Mouse (Mus musculus) lung, embryonic 15.5 days (tissue): Measurements from ENCODE around the gene Ntrk2. TPM values are rescaled to one million over a fixed set of nuclear protein-coding genes. Genes with fewer than 3 reads are reported as not detected.
"Not testable (repeated sequence)": the region's sequence is repeated elsewhere in the genome, so short reads cannot be mapped to it uniquely, and the experiment has no call there.

ENCODE experiments used
- ATAC-seq: fragments of 200-750 bp; cut with Nextera tagmentation; 2 replicates; pipeline ENCODE4 v1.8.0; 2017; ENCODE audit warnings: moderate number of reproducible peaks, borderline replicate concordance; ENCODE audit not compliant: low FRiP score, low TSS enrichment; ENCODE audit errors: extremely low read depth
- H3K27ac ChIP-seq: fragments of 300-500 bp; sonication (generic); 2 replicates; pipeline ENCODE4 v1.5.1; 2015; ENCODE audit warnings: moderate library complexity, mild to moderate bottlenecking, inconsistent platforms
- H3K27me3 ChIP-seq: fragments of 300-500 bp; sonication (generic); 2 replicates; pipeline ENCODE4 v1.6.1; 2015; ENCODE audit warnings: inconsistent platforms
- H3K36me3 ChIP-seq: fragments of 300-500 bp; sonication (generic); 2 replicates; pipeline ENCODE4 v1.6.1; 2015; ENCODE audit warnings: inconsistent platforms
- H3K4me1 ChIP-seq: fragments of 300-500 bp; sonication (generic); 2 replicates; pipeline ENCODE4 v1.6.1; 2015; ENCODE audit warnings: inconsistent platforms
- H3K4me2 ChIP-seq: fragments of 300-500 bp; sonication (generic); 2 replicates; pipeline ENCODE4 v1.6.1; 2015; ENCODE audit warnings: inconsistent platforms, mild to moderate bottlenecking, moderate library complexity
- H3K4me3 ChIP-seq: fragments of 300-500 bp; sonication (generic); 2 replicates; pipeline ENCODE4 v1.5.1; 2015; ENCODE audit warnings: mild to moderate bottlenecking, inconsistent platforms
- H3K9ac ChIP-seq: fragments of 300-500 bp; sonication (generic); 2 replicates; pipeline ENCODE4 v1.6.1; 2015; ENCODE audit warnings: inconsistent platforms
- H3K9me3 ChIP-seq: fragments of 300-500 bp; sonication (generic); 2 replicates; pipeline ENCODE4 v1.6.1; 2016; ENCODE audit warnings: inconsistent platforms
- WGBS: fragments of 180-500 bp; shearing (Covaris S2); methylation state at CpG from one replicate; pipeline ENCODE4 v1.1.7; 2015; 5-methylcytosine and 5-hydroxymethylcytosine counted together
- polyA plus RNA-seq: library from polyadenylated mRNA; unstranded; fragments of >200 nt; fragmentation: Nextera tagmentation; extraction: Ambion mirVana; gene quantifications from 2 replicates; pipeline ENCODE4 v1.2.1, GENCODE M21; 2015

Ntrk2 gene
- polyA plus RNA-seq, 1 experiment from 2014 or later, result 3.8 TPM

- Histone ChIP-seq H3K4me1 (no peaks in the 10 kb centered on the region), H3K9me3 (no peaks in the 10 kb centered on the region), H3K4me3 (no peak overlapping the region), H3K36me3 (no peaks in the 10 kb centered on the region), H3K27me3 (no peaks in the 10 kb centered on the region), H3K27ac (no peak overlapping the region), H3K4me2 (no peak overlapping the region), H3K9ac (no peak overlapping the region)
- WGBS, result 55% methylated on average over 9 of the region's 9 CpGs
- no peak for ATAC-seq
Measured at GRCm38 (mm10) chr13:59027436-59027835, 221.1 kb downstream of the Ntrk2 start.

DNA sequence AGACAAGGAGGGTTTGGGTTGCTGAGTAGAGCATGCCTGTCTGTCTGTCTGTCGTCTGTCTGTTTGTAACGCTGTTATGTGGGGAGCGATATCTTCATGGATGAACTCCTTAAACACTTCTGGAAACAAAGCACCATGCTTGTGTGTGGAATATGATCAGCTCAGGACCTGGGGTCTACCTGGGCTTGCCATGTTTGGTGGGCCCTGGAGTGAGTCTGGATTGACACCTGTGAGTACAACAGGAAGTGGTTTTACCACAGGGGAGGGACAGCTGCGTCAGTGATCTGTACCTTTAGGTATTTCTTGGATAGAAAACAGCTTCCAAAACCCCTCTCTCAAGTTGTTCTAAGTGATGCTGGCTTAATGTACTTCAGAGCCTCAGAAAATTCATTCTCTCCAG is 222.2 kb downstream of the Ntrk2 start:
- Histone ChIP-seq H3K4me2 (no peak overlapping the region), H3K4me1 (no peaks in the 10 kb centered on the region), H3K27me3 (no peaks in the 10 kb centered on the region), H3K9ac (no peak overlapping the region), H3K4me3 (no peak overlapping the region), H3K36me3 (no peaks in the 10 kb centered on the region), H3K9me3 (no peaks in the 10 kb centered on the region), H3K27ac (no peak overlapping the region)
- no peak for ATAC-seq
- WGBS, result 88% methylated on average over 4 of the region's 4 CpGs

GRCm38 (mm10) chr13:59030574-59030973 is 224.2 kb downstream of the Ntrk2 start:
- 66% methylated on average over 6 of the region's 6 CpGs for WGBS
- ATAC-seq, result no peak
- Histone ChIP-seq H3K36me3 (no peaks in the 10 kb centered on the region), H3K9me3 (no peaks in the 10 kb centered on the region), H3K27ac (no peak overlapping the region), H3K4me2 (no peak overlapping the region), H3K27me3 (no peaks in the 10 kb centered on the region), H3K4me1 (no peaks in the 10 kb centered on the region), H3K4me3 (no peak overlapping the region), H3K9ac (no peak overlapping the region)

DNA sequence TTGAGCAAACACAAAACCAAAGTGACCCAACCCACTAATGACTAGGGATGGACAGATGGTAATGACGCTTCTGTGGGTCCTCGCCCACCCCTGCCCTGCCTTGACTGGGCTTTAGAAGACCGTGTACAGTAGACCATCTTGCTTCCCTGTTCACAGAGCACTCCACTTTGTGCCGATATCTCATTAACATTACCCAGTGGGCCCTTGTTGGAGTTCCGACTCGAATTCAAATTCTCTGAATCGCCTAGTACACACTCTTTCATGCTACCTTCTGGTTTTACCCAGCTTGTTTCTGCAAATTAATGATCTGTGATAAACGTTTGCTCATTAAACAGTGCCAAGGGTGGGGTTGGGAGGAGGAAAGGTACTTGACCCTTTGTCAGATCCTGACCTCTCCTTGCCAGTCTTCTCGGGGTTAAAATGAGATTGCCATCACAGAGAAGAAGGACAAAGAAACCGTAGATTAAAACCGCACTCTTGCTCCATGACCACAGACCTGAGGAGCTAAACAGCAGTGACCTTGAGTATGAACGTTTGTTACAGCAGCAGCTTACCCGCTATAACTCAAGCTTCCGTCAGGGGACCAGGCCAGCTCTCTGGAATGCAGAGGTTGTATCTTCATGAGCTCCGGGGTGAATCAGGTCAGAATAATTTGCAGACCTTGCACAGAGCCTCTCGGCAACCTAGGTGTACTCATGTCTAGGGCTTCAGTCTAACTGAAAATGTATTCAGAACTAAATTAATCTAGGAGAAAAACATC is 234.0 kb downstream of the Ntrk2 start:
- H3K9ac ChIP-seq, result no peak overlapping the region
- no peaks in the 10 kb centered on the region for H3K36me3 ChIP-seq
- no peak overlapping the region for H3K4me2 ChIP-seq
- H3K27ac ChIP-seq, result no peak overlapping the region
- 57% methylated on average over 16 of the region's 16 CpGs for WGBS
- no peaks in the 10 kb centered on the region for H3K27me3 ChIP-seq
- no peak for ATAC-seq
- H3K4me3 ChIP-seq, result no peak overlapping the region
- H3K9me3 ChIP-seq, result no peaks in the 10 kb centered on the region
- H3K4me1 ChIP-seq, result no peaks in the 10 kb centered on the region

DNA sequence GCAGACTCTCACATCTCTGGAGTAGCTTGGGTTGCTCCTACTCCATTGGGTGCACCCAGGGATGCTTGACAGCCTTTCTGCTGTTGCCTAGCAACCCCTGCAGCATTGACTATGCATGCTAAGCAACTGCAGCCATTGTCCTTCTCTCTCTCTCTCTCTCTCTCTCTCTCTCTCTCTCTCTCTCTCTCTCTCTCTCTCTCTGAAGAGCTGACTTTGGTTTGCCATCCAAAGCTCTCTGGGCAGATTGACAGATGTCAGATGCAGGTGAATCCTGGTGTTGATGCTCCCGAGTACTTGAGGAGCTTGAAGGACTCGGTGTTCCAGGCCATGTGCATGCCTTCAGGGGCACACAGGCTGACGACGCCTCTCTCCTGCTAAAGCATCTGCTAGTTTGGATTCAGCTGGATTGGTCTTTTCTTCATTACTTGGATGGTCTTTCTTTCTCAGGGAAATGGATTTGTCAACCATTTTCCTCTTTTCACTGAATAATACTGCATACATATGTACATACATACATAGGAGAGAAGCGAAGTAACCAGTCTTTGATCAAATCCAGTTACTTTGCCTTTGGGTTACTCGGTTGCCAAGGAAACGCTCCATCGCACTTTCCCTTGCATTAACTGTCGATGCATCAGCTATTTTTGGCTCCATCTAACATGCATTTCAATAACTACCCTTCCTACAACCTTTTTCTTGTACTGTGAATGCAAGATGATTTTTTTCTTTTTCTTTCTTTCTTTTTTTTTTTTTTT is 234.8 kb downstream of the Ntrk2 start:
- Histone ChIP-seq H3K9me3 (no peaks in the 10 kb centered on the region), H3K4me2 (no peak overlapping the region), H3K27me3 (no peaks in the 10 kb centered on the region), H3K27ac (no peak overlapping the region), H3K36me3 (no peaks in the 10 kb centered on the region), H3K9ac (no peak overlapping the region), H3K4me1 (no peaks in the 10 kb centered on the region), H3K4me3 (no peak overlapping the region)
- WGBS, result 65% methylated on average over 9 of the region's 9 CpGs
- no peak for ATAC-seq

DNA sequence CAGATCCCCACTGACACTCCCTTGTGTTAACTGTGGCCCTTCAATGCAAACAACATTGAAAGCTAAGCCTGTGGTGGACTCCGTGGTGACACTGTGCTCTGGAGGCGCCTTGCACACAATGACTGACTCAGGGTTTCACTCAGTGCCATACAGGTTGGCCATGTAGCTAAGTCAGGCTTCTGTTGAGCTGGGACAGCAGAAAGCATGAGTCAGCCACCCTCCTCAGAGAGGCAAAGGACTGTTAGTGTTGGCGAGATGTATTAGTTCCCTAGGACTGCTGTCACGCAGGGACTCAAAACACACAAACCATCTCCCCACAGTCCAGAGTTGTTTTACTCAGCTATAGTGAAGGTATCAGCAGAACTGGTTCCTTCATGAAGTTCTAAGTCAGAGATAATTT is 245.8 kb downstream of the Ntrk2 start:
- no peak overlapping the region for H3K4me3 ChIP-seq
- no peak overlapping the region for H3K4me2 ChIP-seq
- H3K27ac ChIP-seq, result no peak overlapping the region
- H3K27me3 ChIP-seq, result no peaks in the 10 kb centered on the region
- 62% methylated on average over 4 of the region's 4 CpGs for WGBS
- no peaks in the 10 kb centered on the region for H3K4me1 ChIP-seq
- no peaks in the 10 kb centered on the region for H3K9me3 ChIP-seq
- ATAC-seq, result no peak
- H3K9ac ChIP-seq, result no peak overlapping the region
- no peaks in the 10 kb centered on the region for H3K36me3 ChIP-seq

DNA sequence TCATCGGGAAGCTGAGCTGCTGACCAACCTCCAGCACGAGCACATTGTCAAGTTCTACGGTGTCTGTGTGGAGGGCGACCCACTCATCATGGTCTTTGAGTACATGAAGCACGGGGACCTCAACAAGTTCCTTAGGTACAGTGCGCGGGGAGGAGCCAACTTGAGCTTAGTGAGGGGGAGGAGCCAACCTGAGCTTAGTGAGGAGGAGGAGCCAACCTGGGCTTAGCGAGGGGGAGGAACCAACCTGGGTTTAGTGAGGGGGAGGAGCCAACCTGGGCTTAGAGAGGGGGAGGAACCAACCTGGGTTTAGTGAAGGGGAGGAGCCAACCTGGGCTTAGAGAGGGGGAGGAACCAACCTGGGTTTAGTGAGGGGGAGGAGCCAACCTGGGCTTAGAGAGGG is 248.0 kb downstream of the Ntrk2 start:
- H3K4me3 ChIP-seq, H3K27ac ChIP-seq, H3K4me1 ChIP-seq, ATAC-seq, H3K9me3 ChIP-seq, H3K27me3 ChIP-seq, H3K36me3 ChIP-seq, H3K9ac ChIP-seq, H3K4me2 ChIP-seq: not testable (repeated sequence)
- 67% methylated on average over 8 of the region's 8 CpGs for WGBS

DNA sequence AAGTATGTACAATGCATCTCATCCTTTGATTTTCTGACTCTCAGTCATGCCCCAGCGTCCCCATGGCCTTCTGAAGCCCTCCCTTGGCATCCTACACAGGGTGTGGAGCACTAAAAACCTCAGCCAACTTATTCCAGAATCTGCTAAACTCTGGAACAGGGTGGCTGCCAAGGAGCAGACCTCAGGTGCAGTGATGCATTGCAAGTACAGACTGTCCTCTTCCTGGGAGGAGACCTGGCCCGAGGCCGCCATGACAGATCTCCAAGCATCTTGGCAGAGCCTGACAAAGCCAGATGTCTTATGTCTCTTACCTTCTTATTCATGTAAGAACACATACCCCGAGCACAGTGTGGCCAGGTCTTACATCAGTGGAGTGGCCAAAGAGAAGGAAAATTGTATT is 250.5 kb downstream of the Ntrk2 start:
- Histone ChIP-seq H3K27me3 (no peaks in the 10 kb centered on the region), H3K9ac (no peak overlapping the region), H3K27ac (no peak overlapping the region), H3K36me3 (no peaks in the 10 kb centered on the region), H3K9me3 (no peaks in the 10 kb centered on the region), H3K4me3 (no peak overlapping the region), H3K4me2 (no peak overlapping the region), H3K4me1 (no peaks in the 10 kb centered on the region)
- no peak for ATAC-seq
- WGBS, result 68% methylated on average over 4 of the region's 4 CpGs

DNA sequence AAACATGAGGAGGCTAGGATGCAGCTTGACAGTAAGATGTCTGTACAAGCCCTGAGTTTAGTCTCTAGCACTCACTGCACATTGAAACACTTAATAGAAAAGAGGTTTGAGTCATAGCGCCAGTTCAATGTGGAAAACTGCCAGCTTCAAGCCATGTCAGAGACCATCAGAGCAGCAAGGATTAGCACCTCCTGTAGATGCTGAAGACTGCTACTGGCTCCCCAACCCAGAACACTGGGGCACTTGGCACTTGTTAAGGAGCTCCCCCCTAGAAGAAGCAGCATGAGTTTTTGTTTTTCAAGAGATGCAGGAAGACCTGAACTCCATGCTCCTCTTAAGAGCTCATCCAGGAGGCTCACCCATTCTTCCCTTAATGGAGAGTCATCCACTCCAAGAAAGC is 251.5 kb downstream of the Ntrk2 start:
- ATAC-seq, result no peak
- Histone ChIP-seq H3K36me3 (no peaks in the 10 kb centered on the region), H3K27me3 (no peaks in the 10 kb centered on the region), H3K27ac (no peak overlapping the region), H3K9me3 (no peaks in the 10 kb centered on the region), H3K4me1 (no peaks in the 10 kb centered on the region), H3K9ac (no peak overlapping the region), H3K4me2 (no peak overlapping the region), H3K4me3 (no peak overlapping the region)
- 58% methylated on average over 1 of the region's 1 CpGs for WGBS

DNA sequence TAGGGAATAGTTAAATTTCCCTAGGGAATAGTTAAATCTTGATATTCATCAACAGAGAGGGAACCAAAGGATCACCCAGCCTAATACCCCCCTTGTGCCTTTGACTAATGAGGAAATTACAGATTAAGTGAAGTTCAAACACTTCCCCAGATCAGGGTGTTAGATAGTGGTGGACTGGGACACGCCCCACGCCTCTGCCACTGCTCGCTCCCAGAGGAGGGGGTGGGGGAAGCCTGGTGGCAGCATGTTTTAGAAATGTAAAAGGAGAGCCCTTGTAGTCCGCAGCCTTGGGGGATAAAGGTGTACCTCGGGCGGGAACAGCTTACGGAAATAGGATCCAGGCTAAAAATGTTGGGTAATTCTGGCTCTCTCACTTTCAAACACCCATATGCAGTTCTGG is 252.7 kb downstream of the Ntrk2 start:
- no peak overlapping the region for H3K27ac ChIP-seq
- no peaks in the 10 kb centered on the region for H3K9me3 ChIP-seq
- ATAC-seq, result no peak
- H3K4me1 ChIP-seq, result no peaks in the 10 kb centered on the region
- H3K27me3 ChIP-seq, result no peaks in the 10 kb centered on the region
- no peak overlapping the region for H3K9ac ChIP-seq
- H3K4me2 ChIP-seq, result no peak overlapping the region; the same call in 1 of the 2 replicates
- no peaks in the 10 kb centered on the region for H3K36me3 ChIP-seq
- no peak overlapping the region for H3K4me3 ChIP-seq
- 12% methylated on average over 7 of the region's 7 CpGs for WGBS

GRCm38 (mm10) chr13:59065677-59066076 is 259.3 kb downstream of the Ntrk2 start:
- Histone ChIP-seq H3K4me2 (no peak overlapping the region), H3K9ac (no peak overlapping the region), H3K27me3 (no peaks in the 10 kb centered on the region), H3K9me3 (no peaks in the 10 kb centered on the region), H3K4me1 (no peaks in the 10 kb centered on the region), H3K4me3 (no peak overlapping the region), H3K27ac (no peak overlapping the region), H3K36me3 (no peaks in the 10 kb centered on the region)
- no peak for ATAC-seq
- 84% methylated on average over 3 of the region's 3 CpGs for WGBS

- Histone ChIP-seq H3K9me3 (no peaks in the 10 kb centered on the region), H3K4me2 (peak overlapping the region; percentile 36; the same call in 1 of the 2 replicates), H3K4me3 (no peak overlapping the region), H3K36me3 (no peaks in the 10 kb centered on the region), H3K9ac (no peak overlapping the region), H3K4me1 (no peaks in the 10 kb centered on the region), H3K27me3 (peaks cover 13% of the 10 kb centered on the region; the same call in 1 of the 2 replicates), H3K27ac (no peak overlapping the region)
- ATAC-seq, result peak; percentile 49; the same call in 1 of the 2 replicates
- 28% methylated on average over 26 of the region's 26 CpGs for WGBS
Measured at GRCm38 (mm10) chr13:59073635-59074256, 267.4 kb downstream of the Ntrk2 start.
